Mouse (Mus musculus) cerebellum, postnatal 4 days (tissue): ENCODE data around the gene Ppfia3.
A peak's percentile ranks its signal among the peaks of the same experiment; 100 is the strongest.
"Not testable (repeated sequence)": the region's sequence is repeated elsewhere in the genome, so short reads cannot be mapped to it uniquely, and the experiment has no call there.

Experiments used
- DNase-seq, 2 experiments: peaks; one replicate each; pipeline ENCODE4 v3.0.0; 2022; ENCODE audit warnings: low spot score in 2 of 2, mixed read lengths in 1 of 2

Gene Ppfia3

DNA sequence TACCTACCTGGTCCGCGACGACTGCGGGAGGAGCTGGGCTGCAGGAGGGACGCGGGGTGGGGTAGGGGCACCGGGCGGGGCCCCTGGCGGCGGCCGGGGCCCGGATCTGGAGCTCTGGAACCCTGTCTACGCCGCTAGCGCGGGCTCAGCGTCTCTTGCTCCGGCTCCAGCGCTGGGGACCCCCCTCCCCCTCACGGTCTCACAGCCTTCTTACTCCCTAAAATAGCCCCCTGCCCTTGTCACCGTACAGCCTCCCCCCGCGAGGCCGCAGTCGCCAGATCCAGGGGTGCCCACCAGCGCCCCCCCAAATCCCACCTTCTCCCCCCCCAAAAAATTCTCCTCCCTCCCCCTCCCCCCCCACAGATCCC is at the start of gene Ppfia3:
TSS of gene Ppfia3 (minus strand) at position 368 of the 368 bp plus-strand sequence.
- DNase-seq = peak in 1 of 2 experiments; percentile 68

DNA sequence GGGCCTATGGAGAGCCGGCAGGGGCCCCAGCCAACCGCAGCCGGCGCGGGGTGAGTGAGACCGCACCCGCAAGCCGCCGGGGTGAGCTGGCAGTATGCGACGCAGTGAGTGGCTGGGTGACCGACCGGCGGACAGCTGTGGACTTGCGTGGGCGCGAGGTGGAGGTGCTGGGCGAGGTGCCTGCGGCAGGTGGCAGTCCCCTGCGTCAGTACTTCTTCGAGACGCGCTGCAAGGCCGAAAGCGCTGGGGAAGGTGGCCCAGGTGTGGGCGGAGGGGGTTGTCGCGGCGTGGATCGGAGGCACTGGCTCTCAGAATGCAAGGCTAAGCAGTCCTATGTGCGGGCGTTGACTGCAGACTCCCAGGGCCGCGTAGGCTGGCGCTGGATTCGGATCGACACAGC is 48.8 kb upstream of the Ppfia3 start:
- no peak for DNase-seq

DNA sequence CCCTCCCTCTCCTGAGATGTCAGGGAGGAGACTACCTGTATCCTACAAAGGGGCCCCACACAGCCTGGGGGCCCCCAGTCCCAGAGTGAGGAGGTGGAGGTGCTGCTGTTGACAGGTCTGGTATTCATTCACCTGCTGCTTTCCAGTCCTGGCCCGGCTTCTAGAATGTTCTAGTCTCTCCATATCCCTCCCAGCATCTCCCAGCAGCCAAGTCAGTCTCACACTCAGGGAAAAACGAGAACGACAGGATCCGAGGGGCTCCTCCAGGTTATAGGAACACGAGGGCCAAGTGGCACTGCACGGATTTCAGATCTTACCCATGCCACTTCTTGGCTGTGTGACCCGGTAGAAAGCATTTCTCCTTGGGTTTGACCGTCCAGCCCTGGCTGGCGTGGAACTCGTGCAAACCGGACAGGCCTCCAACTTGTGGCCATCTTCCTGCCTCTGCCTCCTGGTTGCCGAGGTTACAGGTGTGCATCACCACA is 48.0 kb upstream of the Ppfia3 start:
- no peak for DNase-seq

DNA sequence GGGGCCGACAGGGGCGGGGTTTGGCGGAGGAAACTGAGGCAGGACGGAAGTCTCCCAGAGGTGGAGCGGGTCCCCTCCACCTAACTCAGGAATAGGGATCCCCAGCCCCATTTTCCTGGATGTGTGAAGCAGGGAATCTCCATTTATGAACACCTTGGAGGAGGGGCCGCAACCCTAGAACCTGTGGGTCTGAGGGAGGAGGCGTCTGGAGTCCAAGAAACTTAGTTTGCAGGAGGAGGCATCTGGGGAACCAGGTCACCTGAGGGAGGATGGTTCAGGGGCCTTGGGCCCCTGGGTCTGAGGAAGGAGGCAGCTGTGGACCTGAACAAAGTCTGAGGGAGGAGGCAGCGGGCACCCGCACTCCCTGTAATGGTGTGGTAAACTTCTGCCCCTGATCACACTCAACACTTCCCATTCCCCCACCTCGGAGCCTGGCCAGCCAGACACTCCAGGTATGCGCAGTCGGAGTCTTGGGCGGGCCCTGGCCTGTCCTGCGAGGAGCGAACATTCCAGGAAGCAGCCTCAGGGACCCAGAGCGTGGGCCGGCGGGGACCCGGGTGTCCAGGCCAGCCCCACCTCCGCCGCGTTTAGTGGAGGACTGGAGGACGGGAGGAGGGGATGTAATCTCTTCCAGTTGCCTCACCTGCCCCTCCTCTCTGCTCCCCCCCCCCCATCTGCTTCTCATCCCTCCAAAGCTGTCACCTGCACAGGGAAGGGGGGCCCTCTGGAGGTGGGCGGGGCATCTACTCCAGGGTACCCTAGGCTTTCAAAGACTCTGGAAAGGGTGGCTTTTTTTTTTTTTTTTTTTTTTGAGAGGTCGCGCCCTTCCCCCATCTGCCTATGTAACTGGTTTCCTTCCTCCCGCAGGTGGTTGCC is 47.3 kb upstream of the Ppfia3 start:
- no peak for DNase-seq

DNA sequence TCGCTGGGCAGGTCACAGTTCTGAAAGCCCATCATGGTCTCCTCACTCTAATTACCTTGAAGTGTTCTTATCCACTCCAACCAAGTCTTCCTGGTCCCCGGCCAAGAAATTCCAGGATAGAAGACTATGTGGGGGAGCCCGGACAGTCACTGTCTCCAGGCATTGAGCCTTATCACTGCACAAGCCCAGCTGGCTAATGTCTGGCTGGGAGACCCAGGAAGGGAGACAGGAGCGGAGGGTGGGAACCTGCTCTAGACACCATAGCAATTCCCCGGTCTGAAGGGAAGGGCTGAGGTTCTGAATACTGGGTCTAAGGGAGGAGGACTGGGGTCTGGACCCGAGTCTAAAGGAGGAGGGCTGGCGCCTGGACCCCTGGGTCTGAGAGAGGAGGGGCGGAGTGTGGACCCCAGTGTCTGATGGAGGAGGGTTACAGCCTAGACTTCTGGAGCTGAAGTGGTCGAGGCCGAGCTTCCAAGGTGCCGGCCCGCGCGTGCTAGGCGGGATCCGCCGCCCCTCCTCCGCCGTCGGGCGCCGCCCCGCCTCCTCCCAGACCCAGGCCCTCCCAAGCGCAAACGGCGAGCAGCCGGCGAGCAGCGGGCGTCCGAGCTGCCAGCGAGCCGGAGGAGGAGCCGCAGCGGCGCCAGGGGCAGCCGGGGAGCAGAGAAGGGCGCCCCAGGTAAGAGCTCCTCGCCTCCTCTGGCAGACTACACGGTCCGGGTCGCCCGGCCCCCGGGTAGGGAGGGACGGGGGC is 46.5 kb upstream of the Ppfia3 start, which contains the start of gene Ntf5:
TSS of gene Ntf5 (plus strand) at position 583 of the 751 bp plus-strand sequence.
- no peak for DNase-seq

DNA sequence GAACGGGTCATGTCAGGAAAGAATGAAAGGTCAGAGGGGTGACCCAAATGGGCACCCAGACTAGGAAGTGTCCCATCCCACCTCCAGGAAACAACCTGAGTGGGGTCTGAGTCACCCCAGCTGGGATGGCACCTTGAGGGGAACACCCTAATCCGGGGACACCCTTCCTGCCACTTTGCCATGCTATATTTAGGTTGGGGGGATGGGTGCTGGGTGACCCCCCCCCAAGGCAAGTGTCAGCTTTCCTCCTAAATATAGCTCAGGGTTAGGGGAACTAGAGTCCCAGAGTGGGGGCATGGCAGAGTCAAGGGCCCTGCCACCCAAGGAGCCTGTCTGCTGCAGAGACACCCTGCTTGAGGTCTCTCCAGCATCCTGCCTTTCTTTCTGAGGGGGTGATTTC is 45.6 kb upstream of the Ppfia3 start:
- no peak for DNase-seq

DNA sequence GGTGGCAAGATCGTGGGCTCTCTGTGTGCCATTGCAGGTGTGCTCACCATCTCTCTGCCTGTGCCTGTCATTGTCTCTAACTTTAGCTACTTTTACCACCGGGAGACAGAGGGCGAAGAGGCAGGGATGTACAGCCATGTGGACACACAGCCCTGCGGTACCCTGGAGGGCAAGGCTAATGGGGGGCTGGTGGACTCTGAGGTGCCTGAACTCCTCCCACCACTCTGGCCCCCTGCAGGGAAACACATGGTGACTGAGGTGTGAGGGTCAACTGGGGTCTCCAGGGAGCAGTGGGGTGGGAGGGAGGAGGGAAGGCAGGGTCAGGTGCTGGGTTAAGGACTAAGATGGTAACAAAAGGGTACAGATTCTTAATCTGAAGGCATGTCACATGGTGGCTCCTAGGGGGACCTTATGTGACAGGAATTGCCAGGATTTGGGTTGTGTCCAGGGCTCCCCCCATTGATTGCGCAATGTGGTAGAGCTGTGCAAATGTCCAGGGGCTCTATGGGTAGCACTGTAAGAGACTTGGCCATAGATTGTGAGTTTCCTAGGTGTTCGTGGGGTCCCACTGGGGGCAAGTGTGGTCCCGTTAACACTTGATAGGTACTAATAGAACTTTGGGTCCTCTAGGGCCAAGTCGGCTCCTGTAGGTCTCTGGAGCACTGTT is 42.8 kb upstream of the Ppfia3 start:
- DNase-seq = no peak

DNA sequence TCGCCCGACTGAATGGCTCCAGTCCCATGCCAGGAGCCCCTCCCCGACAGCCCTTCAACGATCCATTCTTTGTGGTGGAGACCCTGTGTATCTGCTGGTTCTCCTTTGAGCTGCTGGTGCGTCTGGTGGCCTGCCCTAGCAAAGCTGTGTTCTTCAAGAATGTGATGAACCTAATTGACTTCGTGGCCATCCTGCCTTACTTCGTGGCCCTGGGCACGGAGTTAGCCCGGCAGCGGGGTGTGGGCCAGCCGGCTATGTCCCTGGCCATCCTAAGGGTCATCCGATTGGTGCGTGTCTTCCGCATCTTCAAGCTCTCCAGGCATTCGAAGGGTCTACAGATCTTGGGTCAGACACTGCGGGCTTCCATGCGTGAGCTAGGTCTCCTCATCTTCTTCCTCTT is 42.1 kb upstream of the Ppfia3 start:
- no peak for DNase-seq

DNA sequence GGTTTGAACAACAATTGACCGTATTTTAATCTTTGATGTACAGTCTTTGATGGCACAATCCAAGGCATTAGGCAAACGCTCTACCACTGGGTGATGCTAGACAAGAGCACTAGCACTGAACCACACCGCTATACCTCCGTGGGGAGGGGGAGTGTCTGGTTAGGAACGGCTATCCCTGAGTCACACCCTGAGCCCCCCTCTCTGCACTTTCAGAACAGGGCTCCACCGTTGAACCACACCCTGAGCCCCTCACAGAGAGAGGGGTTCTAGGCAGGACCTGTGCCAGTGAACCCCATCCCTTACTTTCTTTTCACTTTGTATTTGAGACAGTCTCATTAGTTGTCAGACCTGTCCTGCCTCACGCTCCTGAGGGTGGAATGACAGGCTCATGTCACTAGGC is 41.5 kb upstream of the Ppfia3 start:
- DNase-seq = no peak

DNA sequence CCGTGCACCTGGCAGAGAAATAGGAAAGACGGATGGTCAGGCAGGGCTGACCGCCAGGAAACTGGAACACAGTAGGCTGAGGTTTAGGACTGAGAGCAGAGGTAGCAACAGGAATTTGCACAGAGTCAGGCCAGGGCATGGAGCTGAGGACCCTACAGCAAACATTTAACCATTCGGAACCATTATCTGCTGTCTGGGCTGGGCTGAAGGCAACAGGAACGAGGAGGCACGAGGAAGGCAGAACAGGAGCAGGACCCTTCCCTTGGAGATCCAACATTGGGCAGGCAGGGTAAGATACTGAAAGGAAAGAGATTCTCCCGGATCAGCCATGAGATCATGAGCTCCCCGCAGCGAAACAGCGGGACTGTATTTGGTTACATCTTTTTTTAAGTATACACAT is 41.0 kb upstream of the Ppfia3 start:
- no peak for DNase-seq

DNA sequence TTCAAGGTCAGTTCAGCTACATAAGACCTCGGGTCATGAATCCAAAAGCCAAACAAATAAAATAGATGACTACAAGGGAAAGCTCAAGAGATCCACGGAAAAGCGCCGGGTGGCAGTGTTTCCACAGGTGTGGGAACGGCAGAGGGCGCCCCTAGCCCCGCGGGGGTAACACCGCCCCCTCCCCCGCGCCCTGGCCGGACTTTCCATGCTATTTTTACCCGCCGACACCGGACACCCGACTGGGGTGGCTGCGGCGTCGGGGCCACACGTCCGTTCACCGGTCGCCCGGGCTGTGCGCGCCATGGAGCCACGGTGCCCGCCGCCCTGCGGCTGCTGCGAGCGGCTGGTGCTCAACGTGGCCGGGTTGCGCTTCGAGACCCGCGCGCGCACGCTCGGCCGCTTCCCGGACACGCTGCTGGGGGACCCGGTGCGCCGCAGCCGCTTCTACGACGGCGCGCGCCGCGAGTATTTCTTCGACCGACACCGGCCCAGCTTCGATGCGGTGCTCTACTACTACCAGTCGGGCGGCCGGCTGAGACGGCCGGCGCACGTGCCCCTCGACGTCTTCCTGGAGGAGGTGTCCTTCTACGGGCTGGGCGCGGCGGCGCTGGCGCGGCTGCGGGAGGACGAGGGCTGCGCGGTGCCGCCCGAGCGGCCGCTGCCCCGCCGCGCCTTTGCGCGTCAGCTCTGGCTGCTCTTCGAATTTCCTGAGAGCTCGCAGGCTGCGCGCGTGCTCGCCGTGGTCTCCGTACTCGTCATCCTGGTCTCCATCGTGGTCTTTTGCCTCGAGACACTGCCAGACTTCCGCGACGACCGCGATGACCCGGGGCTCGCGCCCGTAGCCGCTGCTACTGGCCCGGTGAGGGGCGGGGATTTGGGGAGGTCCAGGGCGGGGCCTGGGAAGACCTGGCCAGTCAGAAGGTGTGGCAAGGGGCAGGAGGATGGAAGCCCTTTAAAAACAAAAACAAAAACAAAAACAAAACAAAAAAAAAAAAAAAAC is 39.6 kb upstream of the Ppfia3 start:
- DNase-seq = no peak

DNA sequence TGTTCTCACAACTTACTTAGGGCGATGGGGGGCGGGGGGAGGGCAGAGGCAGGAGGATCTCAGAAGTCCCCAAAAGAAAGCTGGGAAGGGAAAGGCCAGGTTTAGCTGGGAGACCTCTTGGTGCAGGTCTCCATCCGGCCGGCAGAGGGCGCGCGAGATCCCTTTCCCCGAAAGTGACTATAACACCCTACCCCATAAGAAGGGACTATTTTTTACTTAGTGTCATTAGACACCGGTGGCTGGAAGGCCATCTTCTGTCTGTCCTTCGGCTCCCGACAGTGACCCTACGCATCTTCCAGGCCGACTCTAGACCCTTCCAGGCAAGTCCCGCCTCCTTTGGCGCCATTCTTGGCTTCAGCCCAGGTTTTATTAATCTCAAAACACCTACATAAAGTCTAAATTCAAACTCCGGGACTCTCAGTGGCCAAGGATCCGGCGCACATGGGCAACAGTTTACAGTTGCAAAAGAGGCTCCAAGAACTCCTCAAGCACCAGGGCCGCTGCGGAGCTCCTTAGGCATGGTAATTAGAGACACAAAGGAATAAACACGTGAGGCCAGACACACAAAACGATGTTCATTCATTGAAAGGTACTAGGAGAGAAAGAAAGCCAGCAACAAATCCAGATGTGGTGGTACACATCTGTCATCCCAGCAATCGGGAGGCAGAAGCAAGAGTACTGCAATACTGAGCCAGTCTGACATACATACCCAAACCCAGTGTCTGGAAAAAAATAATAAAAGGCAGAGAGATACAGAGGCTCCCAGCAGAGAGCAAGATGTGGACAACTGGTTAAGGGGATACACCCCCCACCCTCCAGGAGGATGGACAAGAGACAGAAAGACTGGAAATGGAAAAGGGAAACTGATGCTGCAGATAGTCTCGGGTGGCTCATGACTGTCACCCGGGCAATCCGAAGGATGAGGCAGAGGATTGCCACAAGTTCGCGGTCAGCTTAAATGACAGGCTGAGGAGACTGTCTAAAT is 38.6 kb upstream of the Ppfia3 start, which contains the start of gene Kcna7:
TSS of gene Kcna7 (plus strand) at position 563 of the 985 bp plus-strand sequence.
- peak in 1 of 2 experiments; percentile 71 for DNase-seq

DNA sequence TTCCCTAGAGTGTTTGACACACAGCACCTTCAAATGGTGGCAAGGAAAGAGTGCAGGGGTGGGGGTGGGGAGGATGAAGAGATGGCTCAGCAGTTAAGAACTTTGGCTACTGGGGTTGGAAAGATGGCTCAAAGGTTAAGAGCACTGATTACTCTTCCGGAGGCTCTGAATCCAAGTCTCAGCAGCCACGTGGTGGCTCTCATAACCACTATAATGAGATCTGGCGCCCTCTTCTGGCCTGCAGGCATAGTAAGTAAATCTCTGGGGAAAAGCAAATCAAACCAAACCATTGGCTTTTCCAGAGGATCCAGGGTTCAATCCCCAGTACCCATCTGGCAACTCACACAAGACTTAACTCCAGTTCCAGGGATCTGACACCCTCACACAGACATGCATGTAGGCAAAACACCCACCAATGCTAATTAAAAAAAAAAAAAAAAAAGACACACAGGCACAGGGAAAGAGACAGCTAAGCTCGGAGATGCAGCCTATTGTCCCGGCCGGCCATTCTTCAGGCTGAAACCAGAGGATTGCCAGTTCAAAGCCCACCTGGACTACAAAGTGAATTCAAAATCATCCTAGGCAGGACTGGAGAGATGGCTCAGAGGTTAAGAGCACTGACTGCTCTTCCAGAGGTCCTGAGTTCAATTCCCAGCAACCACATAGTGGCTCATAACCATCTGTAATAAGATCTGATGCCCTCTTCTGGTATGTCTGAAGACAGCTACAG is 36.9 kb upstream of the Ppfia3 start:
- DNase-seq = peak in 1 of 2 experiments; percentile 49

DNA sequence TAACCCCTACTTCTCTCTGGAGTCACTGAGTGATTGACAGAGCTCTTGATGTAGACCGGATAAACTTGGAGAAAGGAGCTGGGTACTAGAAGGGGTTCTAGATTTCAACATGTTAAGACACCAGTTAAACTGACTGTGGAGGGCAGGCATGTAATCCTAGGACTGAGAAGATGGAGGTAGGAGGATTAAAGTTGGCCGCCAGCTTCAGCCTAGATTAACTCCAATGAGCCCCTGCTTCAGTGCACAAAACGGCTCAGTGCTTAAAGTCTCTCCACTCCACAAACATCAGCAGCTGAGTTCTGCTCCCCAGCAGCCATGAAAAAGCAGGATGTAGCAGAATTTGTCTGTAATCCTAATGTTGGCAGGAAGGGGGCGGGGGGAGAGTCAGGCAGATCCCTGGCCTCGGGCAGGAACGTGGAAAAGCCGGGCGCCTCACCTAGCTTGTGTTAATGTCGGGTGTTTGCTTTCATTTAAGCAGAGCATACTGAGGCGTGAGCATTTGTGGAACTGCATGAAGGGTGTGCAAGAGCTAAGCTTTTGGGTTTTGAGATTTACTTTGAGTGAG is 34.8 kb upstream of the Ppfia3 start:
- no peak for DNase-seq

DNA sequence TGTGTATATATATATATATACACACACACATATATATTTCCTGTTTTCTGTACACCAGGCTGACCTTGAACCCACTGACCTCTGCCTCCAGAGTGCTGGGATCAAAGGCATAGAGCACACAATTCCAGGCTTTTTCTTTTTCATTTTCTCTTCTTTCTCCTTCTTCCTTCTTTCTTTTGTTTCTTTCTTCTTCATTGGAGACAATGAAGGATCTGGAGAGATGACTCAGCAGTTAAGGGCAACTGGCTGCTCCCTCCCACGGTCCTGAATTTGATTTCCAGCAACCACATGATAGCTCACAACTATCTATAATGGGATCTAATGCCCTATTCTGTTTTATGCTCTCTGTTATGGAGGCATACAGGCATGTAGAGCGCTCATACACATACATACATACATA is 30.0 kb upstream of the Ppfia3 start:
- DNase-seq = no peak

DNA sequence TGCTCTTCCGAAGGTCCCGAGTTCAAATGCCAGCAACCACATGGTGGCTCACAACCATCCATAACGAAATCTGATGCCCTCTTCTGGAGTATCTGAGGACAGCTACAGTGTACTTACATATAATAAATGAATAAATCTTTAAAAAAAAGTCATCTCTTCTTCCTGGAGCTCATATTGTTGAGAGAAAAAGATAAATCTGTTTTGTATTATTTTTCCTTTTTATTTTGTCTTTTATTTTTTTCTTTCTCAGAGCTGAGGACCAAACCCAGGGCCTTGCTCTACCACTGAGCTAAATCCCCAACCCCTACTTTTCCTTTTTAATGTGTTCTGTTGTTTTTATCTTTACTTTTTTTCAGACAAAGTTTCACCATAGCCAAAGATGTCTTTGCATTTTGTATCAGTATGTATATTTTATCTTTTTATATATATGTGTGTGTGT is 29.5 kb upstream of the Ppfia3 start:
- DNase-seq = not testable (repeated sequence)

DNA sequence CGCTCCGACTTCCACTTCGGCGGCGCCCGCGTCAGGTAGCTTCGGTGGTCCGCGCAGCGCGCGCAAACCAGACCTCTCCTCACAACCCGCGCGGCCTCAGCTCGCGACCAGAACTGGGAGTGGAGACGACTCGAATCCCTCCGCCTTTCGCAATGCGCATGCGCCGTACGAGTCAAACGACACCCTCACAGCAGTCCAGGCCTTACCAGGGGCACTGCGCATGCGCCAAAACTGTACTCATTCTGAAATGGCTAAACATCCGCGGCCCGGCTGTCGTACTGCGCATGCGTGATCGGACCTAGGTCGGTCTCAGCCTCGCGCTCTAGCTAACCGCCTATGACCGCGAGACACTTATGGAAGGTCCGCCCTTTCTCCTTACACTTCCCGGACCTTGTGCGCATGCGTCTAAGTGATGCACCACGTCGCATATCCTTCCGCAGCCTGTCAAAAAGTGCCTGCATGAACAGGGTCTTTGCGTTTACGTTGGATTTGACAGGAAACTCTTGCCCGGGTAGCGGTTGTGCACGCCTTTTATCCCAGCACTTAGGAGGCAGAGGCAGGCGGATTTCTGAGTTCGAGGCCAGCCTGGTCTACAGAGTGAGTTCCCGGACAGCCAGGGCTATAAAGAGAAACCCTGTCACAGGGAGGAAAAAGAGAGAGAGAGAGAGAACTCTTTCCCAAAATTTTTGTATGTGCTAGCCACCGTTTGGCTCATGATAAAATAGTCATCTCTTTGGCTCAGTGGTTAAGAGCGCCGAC is 28.9 kb upstream of the Ppfia3 start, which contains the start of gene Snrnp70:
TSS of gene Snrnp70 (minus strand) at position 165 of the 759 bp plus-strand sequence.
- peak; percentile 100 for DNase-seq

DNA sequence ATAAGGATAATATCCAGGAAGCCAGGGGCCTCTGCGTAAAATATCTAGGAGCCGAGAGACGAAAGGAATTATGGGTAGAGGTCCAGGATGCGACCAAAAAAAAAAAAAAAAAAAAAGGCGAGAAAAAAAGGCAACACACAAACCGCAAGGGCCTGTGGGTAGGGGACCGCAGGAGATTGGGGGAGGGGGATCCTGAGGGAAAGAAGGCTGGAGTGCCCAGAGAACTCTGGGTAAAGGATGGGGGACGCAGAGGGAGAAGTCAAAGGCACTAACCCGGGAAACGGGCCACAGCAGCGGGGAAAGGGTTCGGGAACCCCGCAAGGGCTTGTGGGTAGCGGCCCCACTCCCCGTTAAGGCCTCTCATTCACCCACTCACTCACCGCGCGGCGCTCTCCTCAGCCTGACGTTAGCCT is 28.3 kb upstream of the Ppfia3 start:
- DNase-seq = no peak
